In genomic region chr14:25602018-25602417, GRCm38 (mm10) we compare ENCODE assay signal across 33 mouse cellular contexts.
DNase-seq lines count a peak whose midpoint lies in the region; ATAC-seq lines count a peak whose summit lies in the region.
"Had no signal": no experiment of that assay in that cellular context is flagged by ENCODE, and none has a peak within 500 bp of the region (broad histone marks: within the 10 kb centered on the region; RNA-seq: fewer than 3 reads in every experiment).

No protein-coding gene starts in this region.

- no peak overlapping the region for H3K4me2 ChIP-seq in hindbrain, embryonic 13.5 days
- H3K4me2 ChIP-seq in hindbrain, embryonic 11.5 days (replicated peaks; ENCODE audit: low read depth, low read length), result no peak overlapping the region
- H3K4me2 ChIP-seq: embryonic facial prominence, embryonic 12.5 days; heart, embryonic 11.5 days; intestine, embryonic 15.5 days; limb, embryonic 12.5 days; liver, embryonic 12.5 days; midbrain, embryonic 12.5 days; stomach, embryonic 15.5 days had no signal

- 85% methylated on average over 2 of the region's 2 CpGs for WGBS in hindbrain, embryonic 13.5 days
- WGBS in hindbrain, embryonic 11.5 days, result 93% methylated on average over 2 of the region's 2 CpGs
- 93% methylated on average over 2 of the region's 2 CpGs for WGBS in limb, embryonic 10.5 days

- peak; percentile 69 for DNase-seq in adrenal gland, postnatal 10 days
- DNase-seq in adrenal gland, adult 18-20 months (ENCODE audit: low spot score in 2 of 2), result no peak
- DNase-seq in hindbrain, embryonic 11.5 days (ENCODE audit: low spot score), result no peak
- DNase-seq in adrenal gland, postnatal 25 days, result peak; percentile 68
- DNase-seq in limb, embryonic 10.5 days (ENCODE audit: low spot score), result no peak
- DNase-seq in ovary, postnatal 10 days (ENCODE audit: low spot score), result no peak
- no peak for DNase-seq in layer of hippocampus, adult 11-12 months (ENCODE audit: low spot score)
- DNase-seq: cerebellum, adult 11 months; cerebellum, adult 9-10 months; cerebellum, postnatal 36 days; forebrain, postnatal 0 days; gastrocnemius, postnatal 36 days; heart, adult 18-20 months; heart, postnatal 4 days; kidney, adult 2 months; layer of hippocampus, adult 9-11 months; liver, postnatal 0 days; lung, postnatal 4 days; retina, postnatal 1 day; right cerebral cortex, postnatal 14 days; thymus, adult 18-20 months; thymus, postnatal 25 days had no signal

- ATAC-seq in hindbrain, embryonic 13.5 days (ENCODE audit: low FRiP score), result no peak
- ATAC-seq in hindbrain, embryonic 11.5 days (ENCODE audit: low FRiP score), result no peak
- ATAC-seq: forebrain, postnatal 0 days; hindbrain, postnatal 0 days; intestine, embryonic 15.5 days; liver, embryonic 12.5 days; liver, postnatal 0 days had no signal

- no peaks in the 10 kb centered on the region for H3K9me3 ChIP-seq in hindbrain, embryonic 13.5 days
- H3K9me3 ChIP-seq in hindbrain, embryonic 11.5 days (ENCODE audit: control insufficient read depth, low read length), result no peaks in the 10 kb centered on the region
- no peaks in the 10 kb centered on the region for H3K9me3 ChIP-seq in limb, embryonic 10.5 days (replicated peaks)
- H3K9me3 ChIP-seq: embryonic facial prominence, embryonic 12.5 days; intestine, embryonic 15.5 days; limb, embryonic 12.5 days; liver, embryonic 12.5 days; megakaryocyte, embryonic 14.5 days; midbrain, embryonic 12.5 days; stomach, embryonic 15.5 days had no signal

- peak overlapping the region; percentile 18; the same call in 1 of the 2 replicates for H3K27ac ChIP-seq in hindbrain, embryonic 13.5 days
- H3K27ac ChIP-seq in hindbrain, embryonic 11.5 days (ENCODE audit: low read depth, low read length), result no peak overlapping the region
- H3K27ac ChIP-seq in limb, embryonic 10.5 days, result peak overlapping the region; percentile 6; the same call in 1 of the 2 replicates
- H3K27ac ChIP-seq: kidney, postnatal 0 days; liver, embryonic 12.5 days; midbrain, embryonic 12.5 days had no signal

- no peaks in the 10 kb centered on the region for H3K27me3 ChIP-seq in hindbrain, embryonic 13.5 days
- no peaks in the 10 kb centered on the region for H3K27me3 ChIP-seq in hindbrain, embryonic 11.5 days (ENCODE audit: control insufficient read depth, insufficient read depth, low read length)
- H3K27me3 ChIP-seq in limb, embryonic 10.5 days (ENCODE audit: low read depth, poor library complexity, severe bottlenecking), result no peaks in the 10 kb centered on the region
- H3K27me3 ChIP-seq: embryonic facial prominence, embryonic 12.5 days; intestine, embryonic 15.5 days; limb, embryonic 12.5 days; megakaryocyte, embryonic 14.5 days; midbrain, embryonic 12.5 days; stomach, embryonic 15.5 days had no signal

- H3K4me3 ChIP-seq in hindbrain, embryonic 13.5 days, result no peak overlapping the region
- no peak overlapping the region for H3K4me3 ChIP-seq in hindbrain, embryonic 11.5 days (ENCODE audit: low read depth, low read length)
- H3K4me3 ChIP-seq in limb, embryonic 10.5 days, result no peak overlapping the region
- H3K4me3 ChIP-seq: embryonic facial prominence, embryonic 12.5 days; intestine, embryonic 15.5 days; limb, embryonic 12.5 days; liver, embryonic 12.5 days; megakaryocyte, embryonic 14.5 days; midbrain, embryonic 12.5 days; stomach, embryonic 15.5 days had no signal

- no peak overlapping the region for H3K9ac ChIP-seq in hindbrain, embryonic 13.5 days
- H3K9ac ChIP-seq in hindbrain, embryonic 11.5 days (ENCODE audit: low read depth, low read length), result no peak overlapping the region
- H3K9ac ChIP-seq: embryonic facial prominence, embryonic 12.5 days; forebrain, postnatal 0 days; intestine, embryonic 15.5 days; limb, embryonic 12.5 days; liver, embryonic 12.5 days; liver, postnatal 0 days; midbrain, embryonic 12.5 days; stomach, embryonic 15.5 days had no signal

- H3K36me3 ChIP-seq in hindbrain, embryonic 13.5 days, result peaks cover 27% of the 10 kb centered on the region
- no peaks in the 10 kb centered on the region for H3K36me3 ChIP-seq in hindbrain, embryonic 11.5 days (ENCODE audit: control insufficient read depth, insufficient read depth, low read length)
- peaks cover 37% of the 10 kb centered on the region for H3K36me3 ChIP-seq in limb, embryonic 10.5 days
- H3K36me3 ChIP-seq: intestine, embryonic 15.5 days had no signal

- peaks cover 92% of the 10 kb centered on the region for H3K4me1 ChIP-seq in hindbrain, embryonic 13.5 days (replicated peaks)
- H3K4me1 ChIP-seq in hindbrain, embryonic 11.5 days (replicated peaks; ENCODE audit: control insufficient read depth, insufficient read depth, low read length), result peaks cover 25% of the 10 kb centered on the region
- peaks cover 74% of the 10 kb centered on the region for H3K4me1 ChIP-seq in limb, embryonic 10.5 days

Comparison
In these comparisons a context has a peak if more than half of its experiments do, and no peak if none do; other contexts are left out.
1. DNase-seq: peak in adrenal gland, postnatal 10 days (single experiment) and adrenal gland, postnatal 25 days (single experiment); none in adrenal gland, adult 18-20 months (0 of 2), hindbrain, embryonic 11.5 days (single experiment), limb, embryonic 10.5 days (single experiment), ovary, postnatal 10 days (single experiment) and layer of hippocampus, adult 11-12 months (single experiment).